Mouse (Mus musculus) neural tube, embryonic 10.5 days (tissue): ENCODE measurements around the gene Gria3.

ENCODE experiments used
- DNase-seq: peaks from one replicate; pipeline ENCODE4 v3.0.0-alpha.2; 2017; ENCODE audit warnings: low spot score; ENCODE audit errors: extremely low spot score

Gene Gria3

GRCm38 (mm10) chrX:41564898-41565297 lies 164.2 kb downstream of the Gria3 start:
- no peak for DNase-seq

DNA sequence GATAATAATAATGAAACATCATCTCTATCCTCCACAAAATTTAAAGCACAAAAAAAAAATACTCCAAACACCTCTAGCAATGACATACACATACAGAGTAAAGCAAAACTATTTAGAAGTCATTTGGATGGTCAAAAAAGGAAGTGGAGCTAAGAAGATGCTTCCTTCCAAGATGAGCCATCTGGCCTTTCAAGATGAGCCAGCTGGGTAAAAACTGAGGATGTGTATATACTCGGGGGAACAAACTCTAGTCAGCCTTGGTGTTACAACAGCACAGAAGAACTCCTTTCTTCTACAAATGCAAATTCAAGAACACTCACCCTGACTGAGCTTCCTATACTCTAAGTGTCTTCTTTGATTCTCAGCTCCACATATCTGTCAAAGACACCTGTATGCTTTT lies 172.4 kb downstream of the Gria3 start:
- no peak for DNase-seq

DNA sequence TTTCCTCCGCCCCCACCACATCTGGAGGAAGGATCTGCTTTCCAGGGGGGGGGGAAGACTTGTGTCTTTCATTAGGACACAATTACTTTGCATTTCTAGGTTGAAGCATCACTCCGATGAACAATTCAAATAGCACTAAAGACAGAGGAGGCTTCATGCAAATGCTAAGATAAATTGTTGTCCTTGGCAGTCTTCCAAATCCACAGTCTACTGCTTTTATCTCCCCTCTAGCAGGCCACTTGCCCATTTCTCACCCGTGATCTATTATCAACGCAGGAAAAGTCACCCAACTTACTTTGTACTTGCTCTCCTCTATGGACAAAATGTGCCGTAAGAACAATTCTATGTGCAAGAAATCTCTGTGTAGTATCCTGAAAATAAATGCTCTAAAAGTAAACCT lies 178.1 kb downstream of the Gria3 start:
- no peak for DNase-seq

DNA sequence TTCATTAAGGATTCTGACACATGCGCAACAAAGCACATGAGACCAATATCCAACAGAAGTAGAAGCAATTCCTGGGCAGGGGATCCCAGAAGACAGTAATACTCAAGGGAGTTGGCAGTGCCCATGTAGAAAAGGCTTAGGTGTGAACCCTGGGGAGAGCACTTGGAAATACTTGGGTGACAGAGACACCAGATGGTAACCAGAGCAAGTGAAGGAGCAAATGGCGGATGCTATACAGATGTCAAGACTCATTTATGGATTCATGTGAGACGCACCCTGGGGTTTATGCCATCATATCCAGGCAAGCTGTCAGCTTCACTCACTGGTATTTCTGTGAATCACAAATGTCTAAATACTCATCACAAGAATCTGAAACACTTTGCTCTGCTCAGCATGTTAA lies 187.0 kb downstream of the Gria3 start:
- no peak for DNase-seq

- no peak for DNase-seq
These were observed 206.5 kb downstream of the Gria3 start for GRCm38 (mm10) chrX:41607181-41607580.

- no peak for DNase-seq
These were observed 214.3 kb downstream of the Gria3 start for GRCm38 (mm10) chrX:41614920-41615319.

GRCm38 (mm10) chrX:41616928-41617327 lies 216.3 kb downstream of the Gria3 start:
- DNase-seq: no peak

GRCm38 (mm10) chrX:41618396-41618795 lies 217.7 kb downstream of the Gria3 start:
- DNase-seq: no peak

GRCm38 (mm10) chrX:41633576-41633975 lies 232.9 kb downstream of the Gria3 start:
- no peak for DNase-seq

DNA sequence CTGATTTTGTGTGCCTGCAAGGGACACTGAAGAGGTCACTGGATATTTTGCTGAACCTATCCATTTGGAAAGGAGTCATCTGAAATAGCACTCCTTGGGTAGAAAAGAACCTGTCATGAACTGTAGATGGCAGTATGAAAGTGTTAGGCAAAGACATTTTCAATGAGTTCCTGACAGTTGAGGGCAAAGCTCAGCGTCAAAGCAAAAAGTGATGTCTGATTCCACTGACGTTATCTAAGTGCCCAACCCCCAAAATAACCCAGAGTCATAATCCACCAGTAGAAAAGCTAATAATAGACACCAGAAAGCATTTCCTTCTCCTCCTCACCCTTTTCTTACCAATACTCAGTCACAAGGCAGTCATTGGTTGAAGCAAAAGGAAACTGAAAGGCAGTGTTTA lies 244.3 kb downstream of the Gria3 start:
- DNase-seq: no peak

DNA sequence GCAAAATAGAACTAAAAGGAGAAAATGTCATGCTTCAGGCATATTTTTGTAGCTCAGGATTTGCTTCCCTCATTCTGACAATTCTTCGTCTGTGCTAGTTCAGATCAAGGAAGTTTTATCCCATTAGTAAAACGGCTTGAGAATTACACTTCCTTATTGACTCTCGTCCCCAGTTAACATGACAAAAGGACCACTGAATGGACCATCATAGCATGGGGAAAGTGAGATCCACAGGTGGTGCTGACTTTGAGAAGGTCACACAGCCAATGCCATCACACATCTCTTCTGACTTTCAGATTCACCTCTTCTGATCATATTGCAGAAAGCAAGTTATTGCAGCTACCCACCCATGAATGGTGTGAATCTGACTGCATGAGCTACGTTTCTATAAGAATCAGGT lies 257.1 kb downstream of the Gria3 start:
- DNase-seq: no peak

- DNase-seq: no peak
These were observed 288.2 kb downstream of the Gria3 start for GRCm38 (mm10) chrX:41688869-41689268.

DNA sequence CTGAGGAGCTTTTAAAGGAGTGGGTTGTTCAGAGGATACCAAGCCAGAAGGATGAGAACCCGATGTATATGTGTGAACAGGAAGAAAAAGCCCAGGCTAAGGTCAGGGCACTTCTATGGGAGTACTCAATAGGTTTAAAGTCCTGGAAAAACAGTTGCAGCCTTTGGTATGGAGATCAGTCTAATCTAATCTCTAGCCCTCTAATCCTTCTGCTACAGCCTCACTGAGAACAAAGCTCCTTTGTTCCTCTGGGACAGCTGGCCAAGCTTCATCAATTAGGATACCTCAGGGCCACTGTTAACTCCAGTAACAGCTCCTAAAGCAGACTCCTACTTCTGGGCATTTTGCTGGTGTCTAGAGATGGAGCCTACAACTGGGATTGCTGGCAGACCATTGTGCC lies 291.4 kb downstream of the Gria3 start:
- no peak for DNase-seq
